Mouse (Mus musculus) neural tube, embryonic 15.5 days (tissue): ENCODE results near the gene Tmem121b. TPM values are rescaled to one million over a fixed set of nuclear protein-coding genes. Genes with fewer than 3 reads are reported as not detected.

Experiments
- ATAC-seq: fragments of 200-750 bp; cut with Nextera tagmentation; 2 replicates; pipeline ENCODE4 v1.8.0; 2017; ENCODE audit warnings: mild to moderate bottlenecking, moderate TSS enrichment, moderate library complexity; ENCODE audit not compliant: low FRiP score
- H3K27ac ChIP-seq: fragments of 300-500 bp; sonication (generic); replicated peaks from 2 replicates; pipeline ENCODE4 v1.5.1; 2015; ENCODE audit warnings: mild to moderate bottlenecking, inconsistent platforms
- H3K27me3 ChIP-seq: fragments of 300-500 bp; sonication (generic); replicated peaks from 2 replicates; pipeline ENCODE4 v1.6.1; 2015; ENCODE audit warnings: inconsistent platforms
- H3K36me3 ChIP-seq: fragments of 300-500 bp; sonication (generic); 2 replicates; pipeline ENCODE4 v1.6.1; 2015; ENCODE audit warnings: inconsistent platforms
- H3K4me1 ChIP-seq: fragments of 300-500 bp; sonication (generic); 2 replicates; pipeline ENCODE4 v1.6.1; 2015; ENCODE audit warnings: inconsistent platforms
- H3K4me2 ChIP-seq: fragments of 300-500 bp; sonication (generic); 2 replicates; pipeline ENCODE4 v1.6.1; 2015; ENCODE audit warnings: inconsistent platforms, mild to moderate bottlenecking, moderate library complexity
- H3K4me3 ChIP-seq: fragments of 300-500 bp; sonication (generic); replicated peaks from 2 replicates; pipeline ENCODE4 v1.5.1; 2015; ENCODE audit warnings: mild to moderate bottlenecking, inconsistent platforms
- H3K9ac ChIP-seq: fragments of 300-500 bp; sonication (generic); replicated peaks from 2 replicates; pipeline ENCODE4 v1.6.1; 2015; ENCODE audit warnings: mild to moderate bottlenecking, inconsistent platforms
- H3K9me3 ChIP-seq: fragments of 300-500 bp; sonication (generic); replicated peaks from 2 replicates; pipeline ENCODE4 v1.6.1; 2016; ENCODE audit warnings: inconsistent platforms
- WGBS: fragments of 180-500 bp; shearing (Covaris S2); methylation state at CpG from one replicate; pipeline ENCODE4 v1.1.7; 2015; ENCODE audit warnings: mixed read lengths; 5-methylcytosine and 5-hydroxymethylcytosine counted together
- polyA plus RNA-seq: library from polyadenylated mRNA; unstranded; fragments of >200 nt; fragmentation: Nextera tagmentation; extraction: Ambion mirVana; gene quantifications from 2 replicates; pipeline ENCODE4 v1.2.1, GENCODE M21; 2015

Gene Tmem121b
- polyA plus RNA-seq, 1 experiment from 2014 or later = 2.3 TPM

DNA sequence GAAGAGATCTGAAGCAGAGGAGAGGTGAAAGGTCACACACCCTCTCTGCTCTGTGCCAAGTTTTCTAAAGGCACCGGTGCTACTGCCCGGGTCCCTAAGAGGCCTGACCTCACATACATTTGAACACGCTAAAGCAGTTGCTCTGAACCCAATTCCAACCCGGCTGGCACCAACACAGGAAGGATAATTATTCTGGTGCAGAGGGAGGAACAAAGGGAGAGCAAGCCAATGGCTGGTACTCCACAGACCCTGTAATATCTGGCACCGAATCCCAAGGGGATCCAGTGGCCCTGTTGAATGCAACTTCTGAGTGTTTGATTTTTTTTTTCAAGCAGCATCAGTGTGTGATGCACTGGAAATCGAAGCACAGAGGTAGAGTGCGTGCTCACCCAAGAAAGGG is 2.5 kb downstream of the Tmem121b start:
- Histone ChIP-seq H3K9ac (peak overlapping the region; percentile 87), H3K27ac (no peak overlapping the region), H3K36me3 (no peaks in the 10 kb centered on the region), H3K9me3 (no peaks in the 10 kb centered on the region), H3K4me1 (peaks cover 52% of the 10 kb centered on the region), H3K4me2 (peak overlapping the region; percentile 78), H3K27me3 (no peaks in the 10 kb centered on the region), H3K4me3 (peak overlapping the region; percentile 83)
- 38% methylated on average over 7 of the region's 7 CpGs for WGBS
- ATAC-seq = no peak

DNA sequence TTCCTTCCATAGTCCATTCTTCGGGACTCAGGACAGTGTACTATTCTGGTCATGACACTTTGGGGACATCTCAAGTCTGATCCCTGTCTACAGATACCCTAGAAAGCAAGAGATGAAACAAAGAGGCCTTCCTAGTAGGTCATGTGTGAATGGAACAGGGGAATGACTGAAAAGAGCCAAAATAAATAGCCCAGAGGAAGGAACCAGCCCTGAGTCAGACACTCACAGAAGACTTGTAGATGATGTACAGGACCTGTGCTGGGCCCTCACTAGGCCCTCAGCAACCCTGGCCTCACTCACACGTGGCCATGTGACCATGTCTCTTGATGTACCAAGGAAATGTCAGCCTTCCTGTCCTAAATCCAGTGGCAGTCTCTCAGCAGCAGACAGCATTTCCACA is 4.1 kb downstream of the Tmem121b start:
- no peaks in the 10 kb centered on the region for H3K27me3 ChIP-seq
- H3K4me3 ChIP-seq = no peak overlapping the region
- 60% methylated on average over 2 of the region's 2 CpGs for WGBS
- H3K4me1 ChIP-seq = peaks cover 46% of the 10 kb centered on the region
- no peak overlapping the region; the same call in 1 of the 2 replicates for H3K27ac ChIP-seq
- H3K36me3 ChIP-seq = no peaks in the 10 kb centered on the region
- H3K9ac ChIP-seq = no peak overlapping the region
- peak overlapping the region; percentile 78 for H3K4me2 ChIP-seq
- no peaks in the 10 kb centered on the region for H3K9me3 ChIP-seq
- ATAC-seq = no peak

DNA sequence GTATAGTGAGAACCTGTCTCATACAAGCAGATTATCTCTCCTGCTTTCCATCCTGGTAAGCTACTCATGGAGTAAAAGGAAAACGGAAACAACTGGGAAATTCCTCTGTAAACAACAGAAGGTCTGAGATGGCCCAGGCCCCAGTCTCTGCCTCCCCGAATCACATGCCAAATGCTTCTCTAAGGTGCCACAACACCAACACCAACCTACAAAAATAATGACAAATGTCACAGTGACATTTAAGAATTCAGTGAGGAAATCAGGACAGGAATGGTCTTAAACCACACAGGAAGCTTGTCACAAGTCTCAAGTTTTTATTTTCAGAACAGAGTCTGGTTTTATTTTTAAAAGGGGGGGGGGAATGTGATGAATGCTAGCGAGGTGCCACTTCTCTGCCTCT is 5.0 kb downstream of the Tmem121b start:
- H3K4me2 ChIP-seq = no peak overlapping the region
- H3K9ac ChIP-seq = no peak overlapping the region
- WGBS = 81% methylated on average over 3 of the region's 3 CpGs
- no peak overlapping the region for H3K27ac ChIP-seq
- peaks cover 41% of the 10 kb centered on the region for H3K4me1 ChIP-seq
- no peaks in the 10 kb centered on the region for H3K9me3 ChIP-seq
- ATAC-seq = no peak
- H3K36me3 ChIP-seq = no peaks in the 10 kb centered on the region
- H3K27me3 ChIP-seq = no peaks in the 10 kb centered on the region
- H3K4me3 ChIP-seq = no peak overlapping the region

DNA sequence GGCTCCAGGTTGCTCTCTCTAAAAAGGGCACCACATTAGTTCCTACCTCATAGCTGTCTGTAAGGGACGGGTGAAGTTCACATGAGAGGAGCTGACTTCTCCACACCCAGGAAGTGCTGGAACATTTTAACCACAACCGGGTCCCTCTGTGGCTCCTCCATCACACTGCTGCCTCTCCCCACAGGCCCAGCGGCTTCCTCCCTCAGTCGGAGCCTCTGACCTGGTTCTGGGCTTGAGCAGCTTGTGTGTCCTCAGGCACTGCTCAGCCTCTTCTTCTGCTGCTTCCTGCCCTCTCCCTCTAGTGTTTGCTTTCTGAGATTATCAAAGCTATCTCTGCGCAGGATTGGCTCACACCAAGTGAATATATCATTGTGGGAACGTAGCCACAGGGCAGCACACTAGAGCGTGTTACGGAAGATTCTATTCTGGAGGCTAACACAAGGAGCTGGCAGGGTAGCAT is 7.5 kb downstream of the Tmem121b start:
- Histone ChIP-seq H3K4me2 (no peak overlapping the region), H3K9ac (no peak overlapping the region), H3K27me3 (no peaks in the 10 kb centered on the region), H3K4me1 (peaks cover 25% of the 10 kb centered on the region), H3K36me3 (peaks cover 3% of the 10 kb centered on the region), H3K9me3 (no peaks in the 10 kb centered on the region), H3K4me3 (no peak overlapping the region), H3K27ac (no peak overlapping the region)
- WGBS = 74% methylated on average over 8 of the region's 8 CpGs
- no peak for ATAC-seq

DNA sequence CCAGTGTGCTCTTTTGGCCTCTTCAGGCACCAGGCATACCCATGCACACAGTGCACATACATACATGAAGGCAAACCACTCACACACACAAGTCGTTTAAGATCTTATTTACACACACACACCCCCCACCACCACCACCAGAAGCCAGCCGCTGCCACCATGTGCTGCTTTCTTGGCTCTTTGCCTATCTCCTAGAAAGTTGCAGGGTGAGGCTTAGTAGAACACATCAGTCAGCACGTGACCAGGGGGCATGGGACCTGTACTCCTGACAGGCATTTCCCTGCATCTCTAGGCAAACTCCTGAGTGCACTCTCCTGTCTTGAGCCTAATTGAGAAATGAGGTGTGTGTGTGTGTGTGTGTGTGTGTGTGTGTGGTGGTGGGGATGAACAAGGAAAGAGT is 8.6 kb downstream of the Tmem121b start:
- 68% methylated on average over 3 of the region's 3 CpGs for WGBS
- H3K4me1 ChIP-seq = peaks cover 15% of the 10 kb centered on the region

DNA sequence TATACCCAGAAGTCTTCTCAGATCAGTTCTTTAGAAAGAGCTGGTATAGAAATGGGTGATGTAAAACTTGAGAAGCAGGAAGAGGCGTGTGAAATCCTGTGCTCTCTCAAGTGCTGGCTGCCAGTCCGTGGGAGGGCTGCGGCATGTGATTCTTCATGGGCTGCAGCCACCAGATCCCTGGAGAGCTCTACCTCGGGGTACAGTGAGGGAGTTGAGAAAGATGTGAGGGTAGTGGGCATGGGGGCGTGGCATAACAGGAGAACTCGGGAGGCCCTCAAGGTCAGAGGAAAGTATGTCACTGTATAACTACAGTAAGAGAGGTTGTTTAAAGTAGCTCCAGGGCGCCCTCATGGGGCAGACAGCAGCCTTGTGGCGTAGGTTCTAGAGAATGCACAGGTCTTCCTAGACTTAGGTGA is 10.4 kb downstream of the Tmem121b start:
- Histone ChIP-seq H3K4me3 (no peak overlapping the region), H3K4me1 (peaks cover 3% of the 10 kb centered on the region; the same call in 1 of the 2 replicates), H3K27ac (no peak overlapping the region), H3K36me3 (peaks cover 8% of the 10 kb centered on the region), H3K9me3 (no peaks in the 10 kb centered on the region), H3K9ac (no peak overlapping the region), H3K27me3 (no peaks in the 10 kb centered on the region), H3K4me2 (no peak overlapping the region)
- no peak for ATAC-seq
- WGBS = 38% methylated on average over 8 of the region's 8 CpGs

More for the DNA sequence above, 8.6 kb downstream of the Tmem121b start:
- no peak overlapping the region for H3K9ac ChIP-seq
- no peaks in the 10 kb centered on the region for H3K9me3 ChIP-seq
- H3K27me3 ChIP-seq = no peaks in the 10 kb centered on the region
- ATAC-seq = no peak
- H3K27ac ChIP-seq = no peak overlapping the region
- peaks cover 8% of the 10 kb centered on the region for H3K36me3 ChIP-seq
- no peak overlapping the region for H3K4me3 ChIP-seq
- H3K4me2 ChIP-seq = no peak overlapping the region

DNA sequence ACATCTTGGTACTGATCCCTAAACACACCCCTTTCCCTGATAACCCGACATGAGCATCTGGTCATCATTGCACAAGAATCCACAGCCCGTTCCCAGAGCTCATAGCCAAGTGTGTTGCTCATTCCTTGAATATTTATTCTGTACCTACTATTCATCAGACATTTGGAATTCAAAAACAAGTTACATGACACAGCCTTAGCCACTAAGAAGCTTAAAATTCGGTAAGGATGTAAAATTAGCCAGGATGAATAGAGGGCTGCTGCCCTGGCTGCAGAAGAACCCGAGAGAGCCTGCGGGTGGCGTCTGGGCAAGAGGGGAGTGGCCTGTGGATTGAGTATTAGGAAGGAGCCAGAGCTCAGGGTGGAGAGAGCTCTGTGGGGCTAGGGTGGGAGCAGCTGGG is 10.9 kb downstream of the Tmem121b start:
- H3K9ac ChIP-seq = no peak overlapping the region
- no peak overlapping the region for H3K27ac ChIP-seq
- ATAC-seq = no peak
- H3K27me3 ChIP-seq = no peaks in the 10 kb centered on the region
- peaks cover 8% of the 10 kb centered on the region for H3K36me3 ChIP-seq
- no peak overlapping the region for H3K4me3 ChIP-seq
- no peak overlapping the region for H3K4me2 ChIP-seq
- no peaks in the 10 kb centered on the region for H3K9me3 ChIP-seq
- H3K4me1 ChIP-seq = peaks cover 3% of the 10 kb centered on the region; the same call in 1 of the 2 replicates
- 49% methylated on average over 6 of the region's 6 CpGs for WGBS

DNA sequence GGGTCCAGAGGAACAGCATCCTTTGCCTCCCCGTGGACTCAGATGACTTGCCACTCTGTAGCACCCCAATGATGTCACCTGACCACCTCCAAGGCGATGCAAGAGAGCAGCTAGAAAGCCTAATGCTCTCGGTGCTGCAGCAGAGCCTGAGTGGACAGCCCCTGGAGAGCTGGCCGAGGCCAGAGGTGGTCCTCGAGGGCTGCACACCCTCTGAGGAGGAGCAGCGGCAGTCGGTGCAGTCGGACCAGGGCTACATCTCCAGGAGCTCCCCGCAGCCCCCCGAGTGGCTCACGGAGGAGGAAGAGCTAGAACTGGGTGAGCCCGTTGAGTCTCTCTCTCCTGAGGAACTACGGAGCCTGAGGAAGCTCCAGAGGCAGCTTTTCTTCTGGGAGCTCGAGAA is 11.6 kb downstream of the Tmem121b start:
- ATAC-seq = no peak

DNA sequence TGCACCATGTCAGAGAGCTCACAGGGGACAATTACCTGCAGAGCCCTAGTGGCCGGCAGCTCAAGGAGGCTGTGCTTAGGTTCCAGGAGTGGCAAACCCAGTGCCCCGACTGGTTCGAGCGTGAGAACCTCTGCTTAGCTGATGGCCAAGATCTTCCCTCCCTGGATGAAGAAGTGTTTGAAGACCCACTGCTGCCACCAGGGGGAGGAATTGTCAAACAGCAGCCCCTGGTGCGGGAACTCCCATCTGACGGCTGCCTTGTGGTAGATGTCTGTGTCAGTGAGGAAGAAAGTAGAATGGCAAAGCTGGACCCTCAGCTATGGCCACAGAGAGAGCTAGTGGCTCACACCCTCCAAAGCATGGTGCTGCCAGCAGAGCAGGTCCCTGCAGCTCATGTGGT is 12.1 kb downstream of the Tmem121b start:
- H3K27me3 ChIP-seq = no peaks in the 10 kb centered on the region
- H3K4me3 ChIP-seq = no peak overlapping the region
- H3K36me3 ChIP-seq = peaks cover 8% of the 10 kb centered on the region
- H3K9me3 ChIP-seq = no peaks in the 10 kb centered on the region
- H3K9ac ChIP-seq = no peak overlapping the region
- H3K4me1 ChIP-seq = peaks cover 3% of the 10 kb centered on the region; the same call in 1 of the 2 replicates
- H3K4me2 ChIP-seq = no peak overlapping the region
- H3K27ac ChIP-seq = no peak overlapping the region
- WGBS = 91% methylated on average over 6 of the region's 6 CpGs
- no peak for ATAC-seq

More for the DNA sequence above, 11.6 kb downstream of the Tmem121b start:
- Histone ChIP-seq H3K4me3 (no peak overlapping the region), H3K9me3 (no peaks in the 10 kb centered on the region), H3K27ac (no peak overlapping the region), H3K4me2 (no peak overlapping the region), H3K27me3 (no peaks in the 10 kb centered on the region), H3K9ac (no peak overlapping the region), H3K36me3 (peaks cover 8% of the 10 kb centered on the region), H3K4me1 (peaks cover 3% of the 10 kb centered on the region; the same call in 1 of the 2 replicates)
- WGBS = 95% methylated on average over 14 of the region's 14 CpGs

DNA sequence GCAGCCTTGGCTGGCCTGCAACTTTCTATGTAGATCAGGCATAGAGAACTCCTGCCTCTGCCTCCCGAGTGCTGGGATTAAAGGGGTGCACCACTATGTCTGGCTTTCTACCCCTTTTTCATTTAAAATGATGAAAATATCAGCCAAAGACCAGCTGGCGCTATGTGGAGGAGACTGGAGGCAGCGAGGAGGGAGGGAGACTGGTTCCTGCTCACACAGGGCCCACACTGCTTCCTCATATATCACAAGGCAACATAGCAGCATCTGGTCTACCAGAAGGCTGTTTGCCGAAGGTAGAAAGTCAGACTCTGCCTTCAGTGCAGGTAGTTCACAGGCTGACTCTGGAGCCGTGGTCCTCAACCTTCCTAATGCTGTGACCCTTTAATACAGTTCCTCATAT is 13.2 kb downstream of the Tmem121b start:
- 88% methylated on average over 5 of the region's 5 CpGs for WGBS
- peaks cover 3% of the 10 kb centered on the region; the same call in 1 of the 2 replicates for H3K4me1 ChIP-seq
- ATAC-seq = no peak
- H3K36me3 ChIP-seq = peaks cover 8% of the 10 kb centered on the region
- H3K4me3 ChIP-seq = no peak overlapping the region
- no peaks in the 10 kb centered on the region for H3K27me3 ChIP-seq
- H3K27ac ChIP-seq = no peak overlapping the region
- no peak overlapping the region for H3K9ac ChIP-seq
- no peak overlapping the region for H3K4me2 ChIP-seq
- no peaks in the 10 kb centered on the region for H3K9me3 ChIP-seq

DNA sequence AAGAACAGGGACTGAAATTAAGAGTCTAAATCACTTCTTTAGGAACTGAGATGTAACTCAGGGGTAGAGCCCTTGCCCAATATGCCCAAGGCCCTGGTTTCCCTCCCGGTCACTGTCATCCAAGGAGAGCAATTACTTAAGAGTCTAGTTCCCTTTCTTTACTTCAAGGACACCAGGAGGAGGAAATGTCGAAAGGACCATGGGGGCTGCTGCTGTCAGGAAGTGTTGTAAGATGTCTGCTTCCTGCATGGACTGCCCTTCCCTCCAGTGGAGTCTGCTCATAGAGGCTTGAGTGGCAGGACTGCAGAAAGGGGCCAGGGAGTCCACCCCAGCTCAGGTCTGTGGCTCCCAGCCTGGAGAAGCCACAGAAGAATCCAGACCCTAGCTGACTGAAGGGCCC is 14.3 kb downstream of the Tmem121b start:
- Histone ChIP-seq H3K9me3 (no peaks in the 10 kb centered on the region), H3K4me1 (peaks cover 3% of the 10 kb centered on the region; the same call in 1 of the 2 replicates), H3K4me2 (no peak overlapping the region), H3K4me3 (no peak overlapping the region), H3K9ac (no peak overlapping the region), H3K36me3 (peaks cover 8% of the 10 kb centered on the region), H3K27ac (no peak overlapping the region), H3K27me3 (no peaks in the 10 kb centered on the region)
- WGBS = 92% methylated on average over 2 of the region's 2 CpGs
- ATAC-seq = no peak

DNA sequence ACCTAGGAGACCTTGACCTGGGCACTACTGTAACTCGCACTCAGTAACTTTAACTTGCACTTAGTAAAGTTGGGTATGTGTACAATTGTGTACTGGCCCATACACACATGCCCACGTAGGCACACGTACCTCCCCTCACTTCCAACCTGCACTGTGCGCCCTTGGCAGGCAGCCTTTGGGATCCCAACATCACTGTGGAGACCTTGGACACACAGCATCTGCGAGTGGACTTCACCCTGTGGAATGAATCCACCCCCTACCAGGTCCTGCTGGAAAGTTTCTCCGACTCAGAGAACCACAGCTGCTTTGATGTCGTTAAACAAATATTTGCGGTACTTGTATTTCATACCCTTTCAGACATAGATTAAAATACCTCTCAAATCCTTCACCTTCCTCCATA is 18.3 kb downstream of the Tmem121b start:
- H3K27me3 ChIP-seq = no peaks in the 10 kb centered on the region
- H3K4me2 ChIP-seq = no peak overlapping the region
- H3K9me3 ChIP-seq = no peaks in the 10 kb centered on the region
- no peak overlapping the region for H3K9ac ChIP-seq
- WGBS = 86% methylated on average over 8 of the region's 8 CpGs
- H3K36me3 ChIP-seq = no peaks in the 10 kb centered on the region
- H3K4me1 ChIP-seq = peaks cover 27% of the 10 kb centered on the region
- no peak overlapping the region for H3K27ac ChIP-seq
- H3K4me3 ChIP-seq = no peak overlapping the region
- no peak for ATAC-seq
